Mouse (Mus musculus) urinary bladder, postnatal 25 days (tissue): ENCODE data around the gene Usp5.
"Not testable (repeated sequence)": the region's sequence is repeated elsewhere in the genome, so short reads cannot be mapped to it uniquely, and the experiment has no call there.

Experiments used
- DNase-seq: peaks from one replicate; pipeline ENCODE4 v3.0.0; 2022; ENCODE audit warnings: low spot score

Gene Usp5

DNA sequence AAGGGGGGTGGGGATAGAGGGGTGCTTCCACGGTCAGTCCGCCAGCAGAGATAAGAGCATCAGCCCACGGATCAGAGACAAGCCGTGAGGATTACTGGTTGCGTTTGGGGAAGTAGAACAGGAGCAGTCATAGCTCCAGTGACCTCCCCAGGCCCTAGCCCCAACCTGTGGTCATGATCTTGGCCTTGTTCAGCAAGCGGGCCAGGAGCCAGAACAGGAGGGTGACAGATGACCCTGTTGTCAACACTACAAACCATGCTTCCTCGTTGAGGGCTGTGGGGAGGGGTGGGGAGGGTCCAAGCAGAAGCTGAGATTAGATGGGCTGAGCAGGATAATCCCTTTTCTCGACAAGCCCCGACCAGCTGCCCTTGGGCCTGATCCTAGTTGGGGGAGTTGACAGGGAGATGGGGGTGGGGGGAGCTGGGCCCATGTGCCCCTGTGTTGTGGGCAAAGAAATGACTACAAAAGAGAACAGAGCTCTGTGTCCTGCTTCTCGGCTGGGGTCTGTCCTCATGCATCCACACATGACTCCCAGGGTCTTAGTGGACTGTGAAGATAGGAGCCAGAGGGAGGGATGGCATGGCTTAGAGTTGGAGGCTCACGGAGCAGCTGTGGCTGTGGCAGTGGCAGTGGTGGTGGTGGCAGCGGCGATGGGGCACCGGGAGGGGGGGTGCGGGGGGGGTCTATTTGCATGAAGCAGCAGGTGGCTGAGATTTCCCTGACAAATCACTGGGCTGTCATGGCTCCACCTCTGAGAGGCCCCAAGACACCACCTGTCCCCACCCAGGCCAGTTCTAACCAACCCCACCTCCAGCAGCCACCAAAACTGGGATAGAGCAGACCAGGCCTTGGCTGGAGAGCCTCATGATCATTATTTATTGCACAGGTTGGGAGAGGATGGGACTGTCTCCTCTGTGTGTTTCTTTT lies 11.2 kb upstream of the Usp5 start, which contains the start of gene Gnb3:
Gene Gnb3, minus strand, starts transcription at position 35 of the 927 bp plus-strand sequence.
- DNase-seq = no peak

- DNase-seq = no peak
Observed at GRCm38 (mm10) chr6:124839805-124840204, 10.5 kb upstream of the Usp5 start.

GRCm38 (mm10) chr6:124836411-124836810 lies 7.1 kb upstream of the Usp5 start:
- DNase-seq = no peak

DNA sequence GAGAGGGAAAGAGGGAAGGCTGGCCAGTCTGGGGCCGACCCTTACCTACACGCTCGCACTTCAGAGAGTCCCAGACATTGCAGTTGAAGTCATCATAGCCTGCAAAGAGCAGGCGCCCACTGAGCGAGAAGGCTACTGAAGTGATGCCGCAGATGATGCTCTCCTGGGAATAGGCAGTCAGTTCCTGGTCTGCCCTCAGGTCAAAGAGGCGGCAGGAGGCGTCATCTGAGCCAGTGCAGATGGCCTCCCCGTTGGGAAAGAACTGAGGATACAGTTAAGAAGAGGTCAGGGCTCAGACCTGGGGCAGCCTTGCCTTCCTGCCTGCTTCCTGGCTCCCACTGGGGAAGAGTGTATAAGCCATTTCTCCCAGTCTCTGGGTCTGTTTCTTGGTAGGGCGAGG lies 6.2 kb upstream of the Usp5 start:
- no peak for DNase-seq

- peak; percentile 31 for DNase-seq
Observed at GRCm38 (mm10) chr6:124834512-124835081, 5.3 kb upstream of the Usp5 start.

DNA sequence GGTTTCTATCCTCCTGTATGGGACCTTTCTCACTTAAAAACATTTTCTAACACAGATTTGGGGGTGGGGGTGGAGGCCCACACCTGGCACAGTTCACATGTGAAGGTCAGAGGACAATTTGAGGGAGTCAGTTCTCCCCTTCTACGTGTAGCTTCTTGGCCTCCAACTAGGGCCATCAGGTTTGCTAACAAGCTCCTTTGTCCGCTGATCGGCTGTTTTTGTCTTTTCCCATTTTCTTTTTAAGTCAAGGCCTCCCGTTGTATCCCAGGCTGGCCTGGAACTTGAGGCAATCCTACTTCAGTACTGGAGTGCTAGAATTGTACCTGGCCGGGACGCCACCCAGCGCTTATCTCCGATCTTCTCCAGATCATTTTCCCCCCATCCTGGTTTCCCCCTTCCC lies 2.4 kb upstream of the Usp5 start:
- no peak for DNase-seq

- DNase-seq = not testable (repeated sequence)
Observed at GRCm38 (mm10) chr6:124831199-124831598, 1.9 kb upstream of the Usp5 start.

DNA sequence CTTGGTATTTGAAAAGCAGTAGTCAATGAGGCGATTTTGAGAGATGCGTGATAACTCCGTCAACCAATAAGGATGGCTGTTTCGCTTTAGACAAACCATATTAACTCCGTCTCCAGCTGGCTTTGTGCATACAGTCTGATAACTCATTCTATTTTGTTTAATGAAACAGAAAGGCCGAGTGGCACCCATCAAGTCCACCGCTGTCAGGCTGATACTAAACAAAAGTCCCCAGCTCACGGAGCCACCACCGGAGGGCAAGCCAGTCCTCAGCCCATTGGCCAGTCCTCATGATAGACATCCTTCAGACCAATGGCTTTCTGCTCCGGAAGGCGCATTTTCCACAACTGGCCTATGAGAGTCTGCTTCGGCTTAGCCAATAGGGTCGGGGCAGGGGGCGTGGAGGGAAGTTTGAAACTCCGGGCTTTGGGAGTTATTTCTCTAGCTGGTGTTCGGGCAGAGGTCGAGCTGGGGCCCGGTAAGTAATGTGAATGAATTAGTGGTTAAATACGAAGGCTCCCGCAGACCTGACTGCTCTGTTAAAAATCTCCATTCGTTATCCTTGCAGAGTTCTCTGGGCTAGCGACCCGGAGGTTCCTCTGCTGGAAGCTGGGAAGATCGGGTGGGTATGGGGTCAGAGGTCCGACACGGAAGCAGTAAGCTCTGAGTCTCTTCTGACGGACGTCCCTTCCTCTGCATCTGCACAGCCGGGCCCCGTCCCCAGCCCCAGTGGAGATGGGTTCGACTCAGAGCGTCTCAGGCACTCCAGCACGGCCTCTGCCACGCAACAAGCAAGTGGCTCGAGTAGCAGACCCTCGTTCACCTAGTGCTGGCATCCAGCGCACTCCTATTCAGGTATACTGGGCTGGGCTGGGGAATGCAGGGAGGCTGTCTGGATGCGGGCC lies 766 bp upstream of the Usp5 start:
- DNase-seq = peak; percentile 80

DNA sequence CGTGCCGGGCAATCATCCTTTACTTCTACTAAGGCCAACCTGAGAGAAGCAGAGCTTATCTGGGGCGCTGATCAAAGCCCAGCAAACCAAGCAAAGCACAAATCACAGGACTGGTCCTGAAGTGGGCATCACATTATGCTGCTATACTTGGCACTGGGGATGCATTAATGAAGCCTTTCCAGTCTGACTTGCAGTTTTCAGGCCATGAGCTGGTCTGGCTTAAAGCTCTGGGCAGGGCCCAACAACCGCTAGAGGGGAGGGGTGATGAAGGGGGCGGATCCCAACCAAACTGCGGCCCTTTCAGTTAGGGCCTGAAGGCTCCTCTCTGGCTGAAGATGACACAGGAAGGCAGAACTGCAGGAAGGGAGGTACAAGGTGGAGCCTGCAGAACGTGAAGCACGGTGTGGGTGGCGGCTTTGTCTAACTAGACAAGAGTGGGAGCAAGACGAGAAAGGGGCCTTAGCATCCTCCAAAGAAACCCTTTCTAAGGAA lies 1.1 kb downstream of the Usp5 start:
- peak; percentile 39 for DNase-seq

- DNase-seq = no peak
Observed at GRCm38 (mm10) chr6:124822049-124822448, 7.2 kb downstream of the Usp5 start.

GRCm38 (mm10) chr6:124820891-124821290 lies 8.4 kb downstream of the Usp5 start:
- no peak for DNase-seq

DNA sequence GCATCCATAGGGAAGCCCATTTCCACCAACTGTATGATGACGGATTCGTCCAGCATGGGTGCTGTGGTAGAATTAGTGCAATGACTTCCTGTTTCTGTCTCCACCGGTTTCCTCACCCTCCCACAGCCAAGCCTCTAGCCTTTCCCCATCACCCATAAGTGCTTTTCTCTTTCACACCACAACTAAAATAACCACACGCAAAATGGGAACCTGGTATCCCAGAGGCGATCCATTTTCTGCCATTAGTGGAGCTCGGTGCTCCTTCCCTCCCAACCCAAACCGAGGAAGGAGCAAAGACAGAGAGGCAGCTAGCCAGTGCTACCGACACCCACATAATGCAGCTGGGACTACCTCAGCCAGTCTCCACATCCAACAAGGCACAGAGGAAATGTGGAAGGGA lies 11.3 kb downstream of the Usp5 start:
- no peak for DNase-seq

- DNase-seq = no peak
Observed at GRCm38 (mm10) chr6:124817563-124817962, 11.7 kb downstream of the Usp5 start.

- no peak for DNase-seq
Observed at GRCm38 (mm10) chr6:124817125-124817524, 12.2 kb downstream of the Usp5 start.

GRCm38 (mm10) chr6:124816611-124817010 lies 12.7 kb downstream of the Usp5 start:
- DNase-seq = no peak

- no peak for DNase-seq
Observed at GRCm38 (mm10) chr6:124814858-124815774, 14.2 kb downstream of the Usp5 start.

- DNase-seq = no peak
Observed at GRCm38 (mm10) chr6:124814448-124814847, 14.8 kb downstream of the Usp5 start.

- peak; percentile 85 for DNase-seq
Observed at GRCm38 (mm10) chr6:124813933-124814332, 15.4 kb downstream of the Usp5 start, which contains the start of gene Tpi1. Gene Tpi1 (minus strand): TSS chr6:124814296.

GRCm38 (mm10) chr6:124813496-124813895 lies 15.8 kb downstream of the Usp5 start:
- DNase-seq = peak; percentile 52

GRCm38 (mm10) chr6:124812848-124813247 lies 16.4 kb downstream of the Usp5 start:
- DNase-seq = no peak
